Mouse (Mus musculus) small intestine, adult 2 months (tissue): Measurements from ENCODE around the gene Gm14862. TPM values are rescaled to one million over a fixed set of nuclear protein-coding genes. Genes with fewer than 3 reads are reported as not detected.
A peak's percentile ranks its signal among the peaks of the same experiment; 100 is the strongest.

Experiments
- H3K27ac ChIP-seq: fragments of 200-500 bp; 2 replicates; pipeline ENCODE4 v1.5.1; 2012; ENCODE audit warnings: low read depth, low read length, control low read depth, inconsistent platforms; ENCODE audit not compliant: insufficient read depth
- H3K27me3 ChIP-seq: fragments of 200-500 bp; 2 replicates; pipeline ENCODE4 v1.6.1; 2012; ENCODE audit warnings: mild to moderate bottlenecking, moderate library complexity, low read length, inconsistent platforms; ENCODE audit not compliant: control insufficient read depth, insufficient read depth
- H3K36me3 ChIP-seq: fragments of 200-500 bp; 2 replicates; pipeline ENCODE4 v1.6.1; 2012; ENCODE audit warnings: mild to moderate bottlenecking, low read length, control low read depth, inconsistent platforms; ENCODE audit not compliant: control insufficient read depth, insufficient read depth
- H3K4me1 ChIP-seq: fragments of 200-500 bp; 2 replicates; pipeline ENCODE4 v1.6.1; 2012; ENCODE audit warnings: low read length, inconsistent platforms, mixed read lengths; ENCODE audit not compliant: control insufficient read depth, insufficient read depth, insufficient read length
- H3K4me3 ChIP-seq: fragments of 200-500 bp; 2 replicates; pipeline ENCODE4 v1.5.1; 2012; ENCODE audit warnings: low read depth, mild to moderate bottlenecking, control low read depth, inconsistent platforms, low read length, moderate library complexity
- CTCF ChIP-seq: fragments of 200-500 bp; IDR thresholded peaks from 2 replicates; pipeline ENCODE4 v1.5.1; 2012; ENCODE audit warnings: low read depth, mild to moderate bottlenecking, control low read depth, inconsistent platforms, low read length, moderate library complexity, mixed read lengths; ENCODE audit not compliant: insufficient replicate concordance, insufficient read length; ENCODE audit errors: extremely low read depth
- POLR2A ChIP-seq: fragments of 200-500 bp; IDR thresholded peaks from 2 replicates; pipeline ENCODE4 v1.6.1; 2012; ENCODE audit warnings: low read depth, mild to moderate bottlenecking, control low read depth, inconsistent platforms, low read length, moderate library complexity
- WGBS: fragments of 180-500 bp; shearing (Covaris S2); methylation state at CpG from one replicate; pipeline ENCODE4 v1.1.7; 2018; 5-methylcytosine and 5-hydroxymethylcytosine counted together
- polyA plus RNA-seq: library from polyadenylated mRNA; depleted of rRNA; stranded (reverse); fragments of >200 nt; gene quantifications from 2 replicates; pipeline ENCODE4 v1.2.3, GENCODE M21; 2012

Gene Gm14862
- polyA plus RNA-seq, 1 experiment, result not detected

DNA sequence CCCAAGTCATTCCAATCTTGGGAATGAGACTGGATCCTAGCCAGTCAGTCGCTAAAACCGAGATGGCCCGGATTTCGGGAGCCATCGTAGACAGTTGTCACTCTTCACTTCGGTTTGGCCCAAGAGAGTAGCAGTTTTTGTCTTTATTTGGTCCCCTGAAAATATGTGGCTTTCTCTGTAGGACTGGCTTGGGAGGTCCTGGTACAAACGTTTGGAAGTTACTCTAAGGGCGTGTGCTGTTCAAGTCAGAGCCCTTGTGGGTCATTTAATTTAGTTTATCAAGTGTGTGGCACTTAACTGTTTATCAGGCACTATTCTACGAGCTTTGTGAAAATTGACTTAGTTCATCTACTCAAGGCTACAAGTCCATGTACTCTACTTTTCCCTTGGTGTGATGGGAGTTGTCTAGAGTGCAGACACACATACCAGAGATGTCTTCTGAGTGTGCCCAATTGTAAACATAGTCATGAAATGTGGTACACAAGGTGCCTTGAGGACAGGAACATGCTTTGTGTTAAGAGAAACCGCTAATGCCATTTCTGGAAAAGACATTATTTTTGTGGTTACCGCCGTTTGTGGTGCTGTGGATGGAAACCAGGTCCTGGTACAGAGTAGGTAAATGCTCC, 16.8 kb upstream of the Gm14862 start:
- Histone ChIP-seq H3K4me3 (peak overlapping the region; percentile 91), H3K36me3 (no peaks in the 10 kb centered on the region), H3K27me3 (no peaks in the 10 kb centered on the region), H3K27ac (peak overlapping the region; percentile 65), H3K4me1 (0 out of 2 replicates have a peak, but pooled peaks cover 5% of the 10 kb centered on the region)
- WGBS, result 44% methylated on average over 12 of the region's 12 CpGs
- no peak for TF ChIP-seq POLR2A
- no peak for TF ChIP-seq CTCF

DNA sequence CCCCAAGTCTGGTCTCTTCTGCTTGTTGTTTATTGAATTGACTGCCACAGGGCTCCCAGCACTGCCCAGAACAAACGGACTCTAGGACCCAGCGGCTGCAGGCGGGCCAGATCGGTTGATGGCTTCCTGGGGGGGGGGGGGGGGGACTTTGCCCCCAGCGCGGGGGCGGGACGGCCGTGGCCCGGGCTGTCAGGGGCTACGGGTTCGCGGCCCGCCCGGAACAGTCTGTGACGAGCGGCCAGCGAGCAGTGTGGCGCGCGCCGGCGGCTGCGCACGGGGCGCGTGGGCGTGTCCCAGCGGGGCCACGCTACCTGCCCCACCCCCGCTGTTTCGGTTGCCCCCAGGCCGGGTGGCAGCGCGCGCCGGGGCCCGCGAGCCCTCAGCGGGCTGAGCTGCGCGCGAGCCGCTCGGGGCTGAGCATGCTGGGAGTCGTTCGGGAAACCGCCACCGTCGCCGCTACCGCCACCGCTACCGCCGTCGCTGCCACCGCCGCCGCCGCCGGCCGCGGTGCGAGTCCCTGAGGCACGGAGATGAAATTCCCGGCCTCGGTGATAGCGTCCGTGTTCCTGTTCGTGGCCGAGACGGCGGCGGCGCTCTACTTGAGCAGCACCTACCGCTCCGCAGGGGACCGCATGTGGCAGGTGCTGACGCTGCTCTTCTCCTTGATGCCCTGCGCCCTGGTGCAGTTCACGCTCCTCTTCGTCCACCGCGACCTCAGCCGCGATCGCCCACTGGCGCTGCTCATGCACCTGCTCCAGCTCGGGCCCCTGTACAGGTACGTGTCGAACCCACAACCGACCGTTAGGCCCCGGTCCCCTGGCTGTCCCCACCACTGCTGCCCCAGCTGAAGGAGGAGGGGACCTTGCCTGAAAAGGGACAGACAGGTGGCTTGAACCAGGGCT, 16.0 kb upstream of the Gm14862 start, which contains the start of gene Xk:
Gene Xk (plus strand): TSS at position 297 of the 902 bp plus-strand sequence.
- H3K4me3 ChIP-seq, result peak within 1 kb of the TSS; percentile 91
- no peak for TF ChIP-seq CTCF
- no peak for TF ChIP-seq POLR2A
- H3K27ac ChIP-seq, result peak within 1 kb of the TSS; percentile 81
- 0 out of 2 replicates have a peak, but pooled peaks cover 5% of the 10 kb centered on the region for H3K4me1 ChIP-seq
- WGBS, result 10% methylated on average over 71 of the region's 94 CpGs
- H3K27me3 ChIP-seq, result no peaks in the 10 kb centered on the region
- no peaks in the 10 kb centered on the region for H3K36me3 ChIP-seq

DNA sequence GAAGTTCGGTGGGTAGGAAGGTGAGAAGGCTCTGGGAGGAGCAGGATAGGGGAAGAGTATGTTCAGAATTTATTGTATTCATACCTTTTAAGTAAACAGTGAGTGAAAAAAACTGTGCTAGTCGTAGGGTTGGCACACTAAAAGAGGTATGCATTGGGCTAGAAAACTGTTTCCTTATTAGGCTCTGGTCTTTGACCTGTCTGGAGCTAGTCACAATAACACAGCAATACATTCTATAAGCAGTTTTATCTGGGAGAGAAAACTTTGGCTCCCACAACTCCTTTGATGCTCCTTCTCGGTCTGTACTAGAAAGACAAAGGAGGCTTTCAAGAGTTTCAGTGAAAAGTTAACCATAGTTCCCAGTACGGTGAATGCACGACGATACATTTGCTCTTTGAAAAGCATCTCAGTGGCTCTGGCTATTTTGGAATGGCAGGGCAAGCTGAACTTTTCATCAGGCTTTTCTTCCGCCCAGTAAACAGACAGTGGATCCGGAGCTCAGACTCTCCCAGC, 15.3 kb upstream of the Gm14862 start:
- 15% methylated on average over 8 of the region's 8 CpGs for WGBS
- H3K4me1 ChIP-seq, result 0 out of 2 replicates have a peak, but pooled peaks cover 5% of the 10 kb centered on the region
- H3K27ac ChIP-seq, result peak overlapping the region; percentile 81
- H3K4me3 ChIP-seq, result peak overlapping the region; percentile 91
- TF ChIP-seq CTCF (no peak), POLR2A (no peak)
- no peaks in the 10 kb centered on the region for H3K27me3 ChIP-seq
- no peaks in the 10 kb centered on the region for H3K36me3 ChIP-seq

DNA sequence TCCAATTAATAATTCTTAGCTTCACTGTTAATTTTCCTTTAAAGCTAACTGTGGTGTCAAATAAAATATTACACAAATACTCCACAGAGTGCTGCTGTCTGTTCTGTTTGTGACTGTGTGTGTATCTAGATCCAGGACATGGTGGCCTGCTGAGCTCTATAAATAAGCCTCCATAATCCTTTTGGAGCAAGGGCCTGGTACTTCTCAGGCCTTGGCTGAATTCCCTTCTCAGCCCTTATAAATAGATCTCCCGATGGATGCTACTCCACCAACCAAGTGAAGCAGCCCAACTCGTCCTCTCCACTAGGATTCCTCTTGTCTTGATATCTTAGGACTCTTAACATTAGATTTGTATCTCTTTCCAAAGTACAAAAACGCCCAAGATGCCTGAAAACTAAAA, 14.4 kb upstream of the Gm14862 start:
- Histone ChIP-seq H3K27me3 (no peaks in the 10 kb centered on the region), H3K4me3 (no peak overlapping the region), H3K27ac (0 out of 2 replicates have a peak overlapping the region, but pooled peaks have one; percentile 81), H3K36me3 (no peaks in the 10 kb centered on the region), H3K4me1 (0 out of 2 replicates have a peak, but pooled peaks cover 5% of the 10 kb centered on the region)
- WGBS, result 54% methylated on average over 3 of the region's 3 CpGs
- TF ChIP-seq CTCF, result no peak
- TF ChIP-seq POLR2A, result no peak

DNA sequence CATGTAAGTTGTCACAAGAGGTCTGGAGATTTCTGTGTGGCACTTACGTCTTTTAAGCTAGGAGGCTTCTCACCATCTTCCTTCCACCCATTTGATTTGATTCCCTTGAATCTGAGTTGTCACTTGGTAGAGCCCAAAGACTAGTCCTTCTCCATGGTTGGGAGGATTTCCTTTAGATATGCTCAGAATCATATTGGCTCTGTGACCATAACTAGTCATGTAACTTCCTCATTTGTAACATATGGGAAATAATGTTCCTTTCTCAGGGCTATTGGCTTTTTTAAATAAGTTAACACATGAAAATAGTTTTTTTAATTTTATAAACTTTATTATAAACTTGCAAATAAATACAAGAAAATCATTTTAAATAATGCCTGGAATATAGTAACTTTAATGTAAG, 2.6 kb upstream of the Gm14862 start:
- H3K4me1 ChIP-seq, result no peaks in the 10 kb centered on the region
- no peak overlapping the region for H3K4me3 ChIP-seq
- no peak for TF ChIP-seq POLR2A
- TF ChIP-seq CTCF, result no peak
- no peak overlapping the region for H3K27ac ChIP-seq
- 87% methylated on average over 1 of the region's 1 CpGs for WGBS
- H3K36me3 ChIP-seq, result no peaks in the 10 kb centered on the region
- H3K27me3 ChIP-seq, result no peaks in the 10 kb centered on the region

DNA sequence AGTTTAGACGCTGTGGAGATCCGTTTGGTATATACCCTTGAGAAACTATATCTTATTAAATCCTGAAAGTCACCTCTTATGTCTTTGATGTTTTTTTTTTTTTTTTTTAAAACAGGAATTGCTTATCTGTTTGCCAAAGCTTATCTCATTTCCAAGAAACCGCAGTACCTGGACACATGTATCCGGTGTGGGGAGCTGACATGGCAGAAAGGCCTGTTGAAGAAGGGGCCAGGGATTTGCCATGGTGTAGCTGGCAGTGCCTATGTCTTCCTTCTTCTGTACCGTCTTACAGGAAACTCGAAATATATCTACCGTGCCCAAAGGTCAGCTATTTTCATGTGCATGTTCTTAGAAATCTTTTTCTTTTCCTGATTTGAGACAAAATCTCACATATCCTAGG, 1.1 kb upstream of the Gm14862 start:
- Histone ChIP-seq H3K27me3 (no peaks in the 10 kb centered on the region), H3K27ac (no peak overlapping the region), H3K4me1 (no peaks in the 10 kb centered on the region), H3K36me3 (no peaks in the 10 kb centered on the region), H3K4me3 (no peak overlapping the region)
- WGBS, result 46% methylated on average over 7 of the region's 7 CpGs
- TF ChIP-seq CTCF (no peak), POLR2A (no peak)

DNA sequence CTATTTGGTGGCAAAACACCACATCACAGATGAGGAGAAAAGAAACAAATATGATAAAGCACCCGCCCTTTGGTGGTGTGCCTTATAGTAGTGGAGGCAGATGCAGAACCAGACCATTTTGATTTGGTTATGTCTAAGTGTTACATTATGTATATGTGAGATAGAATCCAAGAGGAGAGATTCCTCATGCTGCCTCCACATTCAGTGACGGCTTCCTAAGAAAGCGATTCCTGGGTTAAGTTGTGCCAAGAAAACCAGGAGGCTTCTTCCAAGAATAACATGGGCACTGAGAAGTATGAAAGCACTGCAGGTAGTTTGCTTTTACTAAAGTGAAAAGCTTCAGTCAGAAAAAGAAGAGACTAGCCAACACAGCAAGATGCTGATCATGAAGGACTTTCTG, 1.8 kb downstream of the Gm14862 start:
- no peaks in the 10 kb centered on the region for H3K27me3 ChIP-seq
- no peaks in the 10 kb centered on the region for H3K36me3 ChIP-seq
- no peaks in the 10 kb centered on the region for H3K4me1 ChIP-seq
- H3K4me3 ChIP-seq, result no peak overlapping the region
- 89% methylated on average over 3 of the region's 3 CpGs for WGBS
- TF ChIP-seq CTCF, result no peak
- no peak for TF ChIP-seq POLR2A
- H3K27ac ChIP-seq, result no peak overlapping the region
